Mouse (Mus musculus) urinary bladder, postnatal 25 days (tissue): Measurements from ENCODE around the gene BC049715.
"Not testable (repeated sequence)": the region's sequence is repeated elsewhere in the genome, so short reads cannot be mapped to it uniquely, and the experiment has no call there.

ENCODE experiments used
- DNase-seq: peaks from one replicate; pipeline ENCODE4 v3.0.0; 2022; ENCODE audit warnings: low spot score

The BC049715 gene

GRCm38 (mm10) chr6:136850267-136850666, 22.8 kb downstream of the BC049715 start:
- DNase-seq, result no peak

GRCm38 (mm10) chr6:136852348-136852747, 24.9 kb downstream of the BC049715 start:
- DNase-seq, result no peak

GRCm38 (mm10) chr6:136852762-136853161, 25.3 kb downstream of the BC049715 start:
- no peak for DNase-seq

- no peak for DNase-seq
These were observed 26.9 kb downstream of the BC049715 start for GRCm38 (mm10) chr6:136854361-136854781.

GRCm38 (mm10) chr6:136855183-136855582, 27.8 kb downstream of the BC049715 start:
- no peak for DNase-seq

- no peak for DNase-seq
These were observed 28.7 kb downstream of the BC049715 start for GRCm38 (mm10) chr6:136856071-136856636.

GRCm38 (mm10) chr6:136857186-136857872, 29.9 kb downstream of the BC049715 start, which contains the start of gene Art4:
Gene Art4 (minus strand): TSS chr6:136857733.
- DNase-seq, result no peak

- DNase-seq, result no peak
These were observed 30.4 kb downstream of the BC049715 start for GRCm38 (mm10) chr6:136857873-136858260.

- no peak for DNase-seq
These were observed 31.0 kb downstream of the BC049715 start for GRCm38 (mm10) chr6:136858420-136858819.

GRCm38 (mm10) chr6:136861020-136861419, 33.6 kb downstream of the BC049715 start:
- no peak for DNase-seq

- DNase-seq, result no peak
These were observed 37.9 kb downstream of the BC049715 start for GRCm38 (mm10) chr6:136865360-136865759.

GRCm38 (mm10) chr6:136866150-136866549, 38.7 kb downstream of the BC049715 start:
- no peak for DNase-seq

- no peak for DNase-seq
These were observed 41.5 kb downstream of the BC049715 start for GRCm38 (mm10) chr6:136868921-136869320.

- DNase-seq, result no peak
These were observed 47.2 kb downstream of the BC049715 start for GRCm38 (mm10) chr6:136874599-136874998.

- peak; percentile 44 for DNase-seq
These were observed 48.2 kb downstream of the BC049715 start, which contains the start of gene Mgp for GRCm38 (mm10) chr6:136875670-136876069. Gene Mgp (minus strand): TSS chr6:136875823.

- no peak for DNase-seq
These were observed 54.3 kb downstream of the BC049715 start for GRCm38 (mm10) chr6:136881678-136882077.

- DNase-seq, result no peak
These were observed 56.0 kb downstream of the BC049715 start for GRCm38 (mm10) chr6:136883431-136883915.

GRCm38 (mm10) chr6:136883961-136884360, 56.5 kb downstream of the BC049715 start:
- no peak for DNase-seq

GRCm38 (mm10) chr6:136884766-136885165, 57.3 kb downstream of the BC049715 start:
- not testable (repeated sequence) for DNase-seq

GRCm38 (mm10) chr6:136887854-136888253, 60.4 kb downstream of the BC049715 start:
- peak; percentile 23 for DNase-seq

- DNase-seq, result no peak
These were observed 61.6 kb downstream of the BC049715 start for GRCm38 (mm10) chr6:136889067-136889466.

- no peak for DNase-seq
These were observed 62.1 kb downstream of the BC049715 start for GRCm38 (mm10) chr6:136889554-136889953.
